Mouse (Mus musculus) cerebellum, adult 9-11 months (tissue): ENCODE results near the gene Sync.

Source experiments
- DNase-seq: peaks from one replicate; pipeline ENCODE4 v3.0.0; 2022

The Sync gene

GRCm38 (mm10) chr4:129313886-129314285, 26.5 kb downstream of the Sync start:
- DNase-seq: no peak

- no peak for DNase-seq
These were observed 33.5 kb downstream of the Sync start for GRCm38 (mm10) chr4:129320876-129321275.

- no peak for DNase-seq
These were observed 34.6 kb downstream of the Sync start for GRCm38 (mm10) chr4:129322042-129322441.

- no peak for DNase-seq
These were observed 36.1 kb downstream of the Sync start for GRCm38 (mm10) chr4:129323491-129323890.

GRCm38 (mm10) chr4:129324756-129325155, 37.3 kb downstream of the Sync start:
- DNase-seq: no peak

- no peak for DNase-seq
These were observed 38.8 kb downstream of the Sync start for GRCm38 (mm10) chr4:129326191-129326590.

- DNase-seq: no peak
These were observed 45.4 kb downstream of the Sync start for GRCm38 (mm10) chr4:129332846-129333245.

GRCm38 (mm10) chr4:129334677-129335215, 47.3 kb downstream of the Sync start:
- DNase-seq: no peak

- DNase-seq: peak; percentile 98
These were observed 48.0 kb downstream of the Sync start, which contains the start of the genes Rbbp4 and Zbtb8os for GRCm38 (mm10) chr4:129335216-129336074. Gene Rbbp4, minus strand, starts transcription at chr4:129335370. Gene Zbtb8os, plus strand, starts transcription at chr4:129335695.

GRCm38 (mm10) chr4:129336291-129336690, 48.9 kb downstream of the Sync start:
- DNase-seq: no peak

- no peak for DNase-seq
These were observed 52.3 kb downstream of the Sync start for GRCm38 (mm10) chr4:129339743-129340142.

GRCm38 (mm10) chr4:129341888-129342287, 54.5 kb downstream of the Sync start:
- DNase-seq: no peak

- DNase-seq: no peak
These were observed 55.3 kb downstream of the Sync start for GRCm38 (mm10) chr4:129342705-129343104.

- DNase-seq: no peak
These were observed 59.2 kb downstream of the Sync start for GRCm38 (mm10) chr4:129346481-129347154.

GRCm38 (mm10) chr4:129350644-129351043, 63.2 kb downstream of the Sync start:
- DNase-seq: peak; percentile 77

GRCm38 (mm10) chr4:129351111-129351510, 63.7 kb downstream of the Sync start:
- DNase-seq: no peak

GRCm38 (mm10) chr4:129353176-129353575, 65.8 kb downstream of the Sync start:
- DNase-seq: no peak

- no peak for DNase-seq
These were observed 66.8 kb downstream of the Sync start for GRCm38 (mm10) chr4:129354236-129354635.

GRCm38 (mm10) chr4:129357613-129358163, 70.3 kb downstream of the Sync start:
- no peak for DNase-seq
